Mouse (Mus musculus) midbrain, embryonic 12.5 days (tissue): ENCODE measurements around the gene Klhl12. TPM values are rescaled to one million over a fixed set of nuclear protein-coding genes. Genes with fewer than 3 reads are reported as not detected.

Experiments
- ATAC-seq: fragments of 200-750 bp; cut with Nextera tagmentation; 2 replicates; pipeline ENCODE4 v1.8.0; 2017; ENCODE audit warnings: low read depth, moderate TSS enrichment, moderate library complexity; ENCODE audit not compliant: low FRiP score
- H3K27ac ChIP-seq: fragments of 300-500 bp; sonication (generic); replicated peaks from 2 replicates; pipeline ENCODE4 v1.5.1; 2016; ENCODE audit warnings: mild to moderate bottlenecking
- H3K27me3 ChIP-seq: fragments of 300-500 bp; sonication (generic); 2 replicates; pipeline ENCODE4 v1.6.1; 2016; ENCODE audit warnings: mild to moderate bottlenecking
- H3K36me3 ChIP-seq: fragments of 300-500 bp; sonication (generic); 2 replicates; pipeline ENCODE4 v1.6.1; 2016
- H3K4me1 ChIP-seq: fragments of 300-500 bp; sonication (generic); 2 replicates; pipeline ENCODE4 v1.6.1; 2016
- H3K4me2 ChIP-seq: fragments of 300-500 bp; sonication (generic); replicated peaks from 2 replicates; pipeline ENCODE4 v1.6.1; 2016; ENCODE audit warnings: mild to moderate bottlenecking, moderate library complexity
- H3K4me3 ChIP-seq: fragments of 300-500 bp; sonication (generic); 2 replicates; pipeline ENCODE4 v1.5.1; 2016; ENCODE audit warnings: mild to moderate bottlenecking
- H3K9ac ChIP-seq: fragments of 300-500 bp; sonication (generic); replicated peaks from 2 replicates; pipeline ENCODE4 v1.6.1; 2016; ENCODE audit warnings: mild to moderate bottlenecking, moderate library complexity
- H3K9me3 ChIP-seq: fragments of 300-500 bp; sonication (generic); 2 replicates; pipeline ENCODE4 v1.6.1; 2016; ENCODE audit warnings: mild to moderate bottlenecking
- WGBS: fragments of 180-500 bp; shearing (Covaris S2); methylation state at CpG from one replicate; pipeline ENCODE4 v1.1.7; 2016; 5-methylcytosine and 5-hydroxymethylcytosine counted together
- polyA plus RNA-seq: library from polyadenylated mRNA; unstranded; fragments of >200 nt; fragmentation: Nextera tagmentation; extraction: Ambion mirVana; gene quantifications from 2 replicates; pipeline ENCODE4 v1.2.1, GENCODE M21; 2016

Klhl12 gene
- polyA plus RNA-seq, result 31.3 and 32.7 TPM in 2 replicates

- WGBS, result 1% methylated on average over 59 of the region's 61 CpGs
- H3K4me1 ChIP-seq, result peaks cover 13% of the 10 kb centered on the region
- H3K36me3 ChIP-seq, result peaks cover 12% of the 10 kb centered on the region; the same call in 1 of the 2 replicates
- peak within 1 kb of the TSS; percentile 68 for H3K27ac ChIP-seq
- H3K9ac ChIP-seq, result peak within 1 kb of the TSS; percentile 84
- 0 out of 2 replicates have a peak, but pooled peaks cover 4% of the 10 kb centered on the region for H3K27me3 ChIP-seq
- no peaks in the 10 kb centered on the region for H3K9me3 ChIP-seq
- H3K4me3 ChIP-seq, result peak within 1 kb of the TSS; percentile 81
- peak within 1 kb of the TSS; percentile 77 for H3K4me2 ChIP-seq
- peak; percentile 90 for ATAC-seq
Observed at GRCm38 (mm10) chr1:134454904-134455824, at the start of gene Klhl12. Gene Klhl12 (plus strand): TSS chr1:134455531.

GRCm38 (mm10) chr1:134406414-134406771, 48.9 kb upstream of the Klhl12 start:
- Histone ChIP-seq H3K4me2 (peak overlapping the region; percentile 88), H3K27ac (no peak overlapping the region)

GRCm38 (mm10) chr1:134408080-134408479, 47.3 kb upstream of the Klhl12 start:
- 76% methylated on average over 8 of the region's 8 CpGs for WGBS
- no peak overlapping the region for H3K4me3 ChIP-seq
- peaks cover 10% of the 10 kb centered on the region for H3K4me1 ChIP-seq
- no peaks in the 10 kb centered on the region for H3K9me3 ChIP-seq
- no peak for ATAC-seq
- no peak overlapping the region for H3K9ac ChIP-seq
- no peak overlapping the region for H3K4me2 ChIP-seq
- H3K36me3 ChIP-seq, result peaks cover 29% of the 10 kb centered on the region
- H3K27me3 ChIP-seq, result peaks cover 5% of the 10 kb centered on the region; the same call in 1 of the 2 replicates
- no peak overlapping the region for H3K27ac ChIP-seq

More at GRCm38 (mm10) chr1:134406414-134406771, 48.9 kb upstream of the Klhl12 start:
- WGBS, result 30% methylated on average over 8 of the region's 8 CpGs
- peaks cover 29% of the 10 kb centered on the region for H3K36me3 ChIP-seq
- peaks cover 10% of the 10 kb centered on the region for H3K4me1 ChIP-seq
- peak; percentile 31; the same call in 1 of the 2 replicates for ATAC-seq
- H3K27me3 ChIP-seq, result peaks cover 5% of the 10 kb centered on the region; the same call in 1 of the 2 replicates
- no peaks in the 10 kb centered on the region for H3K9me3 ChIP-seq
- H3K9ac ChIP-seq, result peak overlapping the region; percentile 63
- peak overlapping the region; percentile 65 for H3K4me3 ChIP-seq

- H3K36me3 ChIP-seq, result peaks cover 29% of the 10 kb centered on the region
- H3K9ac ChIP-seq, result no peak overlapping the region
- H3K4me1 ChIP-seq, result peaks cover 21% of the 10 kb centered on the region
- H3K9me3 ChIP-seq, result no peaks in the 10 kb centered on the region
- no peak for ATAC-seq
- H3K27ac ChIP-seq, result no peak overlapping the region
- H3K4me3 ChIP-seq, result no peak overlapping the region
- peaks cover under 1% of the 10 kb centered on the region; the same call in 1 of the 2 replicates for H3K27me3 ChIP-seq
- no peak overlapping the region for H3K4me2 ChIP-seq
- WGBS, result 97% methylated on average over 9 of the region's 9 CpGs
Observed at GRCm38 (mm10) chr1:134411706-134412629, 43.4 kb upstream of the Klhl12 start.

- no peaks in the 10 kb centered on the region for H3K27me3 ChIP-seq
- peaks cover 32% of the 10 kb centered on the region for H3K4me1 ChIP-seq
- WGBS, result 47% methylated on average over 2 of the region's 2 CpGs
- H3K9me3 ChIP-seq, result no peaks in the 10 kb centered on the region
- H3K4me2 ChIP-seq, result no peak overlapping the region
- no peak overlapping the region for H3K4me3 ChIP-seq
- ATAC-seq, result no peak
- no peak overlapping the region for H3K9ac ChIP-seq
- H3K36me3 ChIP-seq, result peaks cover 24% of the 10 kb centered on the region; the same call in 1 of the 2 replicates
- H3K27ac ChIP-seq, result no peak overlapping the region
Observed at GRCm38 (mm10) chr1:134414038-134414437, 41.3 kb upstream of the Klhl12 start.

GRCm38 (mm10) chr1:134414501-134415167, 40.7 kb upstream of the Klhl12 start:
- Histone ChIP-seq H3K36me3 (peaks cover 18% of the 10 kb centered on the region; the same call in 1 of the 2 replicates), H3K4me3 (peak overlapping the region; percentile 92), H3K4me2 (peak overlapping the region; percentile 72), H3K9me3 (no peaks in the 10 kb centered on the region), H3K27ac (peak overlapping the region; percentile 92), H3K27me3 (no peaks in the 10 kb centered on the region), H3K4me1 (peaks cover 37% of the 10 kb centered on the region), H3K9ac (peak overlapping the region; percentile 49; the same call in 1 of the 2 replicates)
- 14% methylated on average over 11 of the region's 11 CpGs for WGBS
- ATAC-seq, result peak; percentile 32

- Histone ChIP-seq H3K9ac (peak within 1 kb of the TSS; percentile 87), H3K4me3 (peak within 1 kb of the TSS; percentile 92), H3K4me1 (peaks cover 42% of the 10 kb centered on the region), H3K27me3 (no peaks in the 10 kb centered on the region), H3K36me3 (peaks cover 11% of the 10 kb centered on the region; the same call in 1 of the 2 replicates), H3K9me3 (no peaks in the 10 kb centered on the region), H3K4me2 (peak within 1 kb of the TSS; percentile 72), H3K27ac (peak within 1 kb of the TSS; percentile 92)
- peak; percentile 100 for ATAC-seq
- under 1% methylated on average over 71 of the region's 77 CpGs for WGBS
Observed at GRCm38 (mm10) chr1:134415168-134415831, 40.0 kb upstream of the Klhl12 start, which contains the start of gene Adipor1. Gene Adipor1 (plus strand): TSS chr1:134415378.

- Histone ChIP-seq H3K27me3 (no peaks in the 10 kb centered on the region), H3K4me1 (peaks cover 42% of the 10 kb centered on the region), H3K9me3 (no peaks in the 10 kb centered on the region), H3K9ac (no peak overlapping the region), H3K4me3 (no peak overlapping the region), H3K4me2 (no peak overlapping the region), H3K27ac (no peak overlapping the region), H3K36me3 (peaks cover 9% of the 10 kb centered on the region)
- no peak for ATAC-seq
- WGBS, result 87% methylated on average over 2 of the region's 2 CpGs
Observed at GRCm38 (mm10) chr1:134418414-134418975, 36.8 kb upstream of the Klhl12 start.

GRCm38 (mm10) chr1:134419176-134419575, 36.2 kb upstream of the Klhl12 start:
- Histone ChIP-seq H3K36me3 (peaks cover 16% of the 10 kb centered on the region), H3K4me1 (peaks cover 40% of the 10 kb centered on the region), H3K9ac (no peak overlapping the region), H3K4me3 (no peak overlapping the region), H3K27me3 (no peaks in the 10 kb centered on the region), H3K27ac (no peak overlapping the region), H3K4me2 (no peak overlapping the region), H3K9me3 (no peaks in the 10 kb centered on the region)
- WGBS, result 81% methylated on average over 1 of the region's 1 CpGs
- ATAC-seq, result no peak

GRCm38 (mm10) chr1:134419751-134420458, 35.4 kb upstream of the Klhl12 start:
- no peak overlapping the region for H3K27ac ChIP-seq
- H3K9me3 ChIP-seq, result no peaks in the 10 kb centered on the region
- no peak overlapping the region for H3K4me2 ChIP-seq
- no peak for ATAC-seq
- no peaks in the 10 kb centered on the region for H3K27me3 ChIP-seq
- H3K4me1 ChIP-seq, result peaks cover 33% of the 10 kb centered on the region
- H3K36me3 ChIP-seq, result peaks cover 23% of the 10 kb centered on the region
- WGBS, result 62% methylated on average over 5 of the region's 5 CpGs
- no peak overlapping the region for H3K4me3 ChIP-seq
- H3K9ac ChIP-seq, result no peak overlapping the region
